Mouse (Mus musculus) testis, adult 2 months (tissue): ENCODE results near the gene Pgrmc2.

Experiments used
- CTCF ChIP-seq: fragments of 200-500 bp; IDR thresholded peaks from 2 replicates; pipeline ENCODE4 v1.5.1; 2012; ENCODE audit warnings: low read depth, mild to moderate bottlenecking, inconsistent platforms, low read length, moderate library complexity; ENCODE audit not compliant: control insufficient read depth, insufficient read depth, insufficient replicate concordance
- POLR2A ChIP-seq: fragments of 200-500 bp; IDR thresholded peaks from 2 replicates; pipeline ENCODE4 v1.6.1; 2012; ENCODE audit warnings: low read depth, mild to moderate bottlenecking, inconsistent platforms, low read length, moderate library complexity; ENCODE audit not compliant: control insufficient read depth

DNA sequence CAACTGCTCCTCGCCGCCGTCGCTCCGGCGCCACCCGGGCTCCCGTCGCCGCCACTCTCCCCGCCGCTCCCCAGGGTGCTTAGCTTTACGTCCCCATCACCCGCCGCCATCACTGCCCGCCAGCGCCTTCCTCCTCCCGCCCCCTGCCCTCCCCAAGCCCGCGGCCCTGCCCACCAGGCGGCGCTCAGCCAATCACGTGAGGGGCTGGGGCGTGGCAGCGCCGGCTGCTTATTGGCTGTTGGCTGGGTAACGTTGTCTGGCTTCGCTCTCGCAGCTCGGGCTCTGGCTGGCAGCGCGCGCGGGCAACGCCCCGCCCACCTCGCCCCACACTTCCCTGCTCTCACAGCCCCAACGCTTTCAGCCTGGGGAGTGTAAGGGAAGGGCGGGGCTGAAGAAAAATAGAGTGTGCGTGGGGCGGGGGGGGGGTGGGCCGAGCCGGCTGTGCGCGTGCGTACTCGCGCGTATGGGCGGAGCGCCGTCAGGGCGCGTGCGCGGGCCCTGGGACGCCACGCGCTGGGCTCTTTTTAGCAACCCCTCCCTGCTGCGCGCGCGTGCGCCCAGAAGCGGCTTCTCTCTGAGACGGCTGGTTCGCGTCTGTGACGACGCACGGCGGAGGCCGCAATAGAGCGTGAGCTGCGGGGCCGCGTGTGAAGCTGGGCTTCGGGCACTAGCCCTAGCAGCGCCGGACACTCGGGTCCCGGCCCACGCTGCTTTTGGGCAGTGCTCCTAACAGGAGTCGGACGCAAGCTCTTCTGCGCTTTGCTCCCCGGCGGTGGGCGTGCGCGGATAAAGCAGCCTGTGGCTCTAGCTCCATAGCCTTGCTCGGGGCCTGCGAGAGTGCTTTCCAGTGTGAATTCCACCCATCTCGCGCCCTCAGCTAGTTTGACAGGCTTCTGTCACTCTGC, at the start of gene Pgrmc2:
- TF ChIP-seq POLR2A, result peak; percentile 92
- no peak for TF ChIP-seq CTCF
